Mouse (Mus musculus) cerebral cortex, adult 2 months (tissue): ENCODE results near the gene Zfy1.

Experiments used
- WGBS: fragments of 180-500 bp; shearing (Covaris S2); methylation state at CpG from one replicate; pipeline ENCODE4 v1.1.7; 2018; 5-methylcytosine and 5-hydroxymethylcytosine counted together

Zfy1 gene

DNA sequence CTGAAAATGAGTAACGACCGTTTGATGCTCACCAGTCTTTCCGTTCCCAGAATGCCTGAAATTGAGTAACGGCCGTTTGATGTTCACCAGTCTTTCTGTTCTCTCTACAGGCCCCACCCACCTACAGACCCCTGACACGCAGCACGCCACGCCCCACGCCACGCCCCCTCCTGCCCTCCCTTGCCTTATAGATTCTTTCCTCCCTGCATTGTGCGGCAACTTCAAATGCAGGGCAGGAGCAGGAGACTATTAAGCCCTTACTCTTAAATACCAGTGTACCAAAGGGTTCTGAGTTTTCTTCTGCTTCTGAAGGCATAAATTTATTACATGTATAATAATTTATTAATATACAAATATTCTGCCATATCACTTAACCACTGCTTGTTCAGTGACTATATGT lies at the start of gene Zfy1:
Gene Zfy1 (minus strand): TSS at position 101 of the 400 bp plus-strand sequence.
- 98% methylated on average over 6 of the region's 11 CpGs for WGBS

DNA sequence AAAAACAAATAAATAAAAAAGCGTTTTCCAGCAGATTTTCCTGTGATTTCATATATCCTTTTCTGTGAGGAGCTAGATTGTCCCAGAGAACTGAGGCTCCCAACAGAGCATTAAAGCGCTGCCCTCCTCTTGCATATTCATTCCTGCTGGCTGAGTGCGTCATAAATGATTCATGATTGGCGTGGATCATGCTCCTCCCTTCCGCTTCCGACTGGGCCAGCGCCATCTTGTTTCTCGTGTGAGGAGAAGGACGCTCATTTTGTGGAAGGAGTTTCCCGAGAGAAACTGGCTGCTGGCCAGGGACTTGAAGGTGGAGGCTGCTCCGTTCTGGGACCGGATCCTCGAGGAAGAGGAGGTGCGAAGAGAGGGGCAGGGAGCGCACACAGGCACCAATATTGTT lies 21.2 kb upstream of the Zfy1 start, which contains the start of gene Uba1y:
Gene Uba1y (plus strand): TSS at position 254 of the 400 bp plus-strand sequence.
- 76% methylated on average over 14 of the region's 15 CpGs for WGBS

DNA sequence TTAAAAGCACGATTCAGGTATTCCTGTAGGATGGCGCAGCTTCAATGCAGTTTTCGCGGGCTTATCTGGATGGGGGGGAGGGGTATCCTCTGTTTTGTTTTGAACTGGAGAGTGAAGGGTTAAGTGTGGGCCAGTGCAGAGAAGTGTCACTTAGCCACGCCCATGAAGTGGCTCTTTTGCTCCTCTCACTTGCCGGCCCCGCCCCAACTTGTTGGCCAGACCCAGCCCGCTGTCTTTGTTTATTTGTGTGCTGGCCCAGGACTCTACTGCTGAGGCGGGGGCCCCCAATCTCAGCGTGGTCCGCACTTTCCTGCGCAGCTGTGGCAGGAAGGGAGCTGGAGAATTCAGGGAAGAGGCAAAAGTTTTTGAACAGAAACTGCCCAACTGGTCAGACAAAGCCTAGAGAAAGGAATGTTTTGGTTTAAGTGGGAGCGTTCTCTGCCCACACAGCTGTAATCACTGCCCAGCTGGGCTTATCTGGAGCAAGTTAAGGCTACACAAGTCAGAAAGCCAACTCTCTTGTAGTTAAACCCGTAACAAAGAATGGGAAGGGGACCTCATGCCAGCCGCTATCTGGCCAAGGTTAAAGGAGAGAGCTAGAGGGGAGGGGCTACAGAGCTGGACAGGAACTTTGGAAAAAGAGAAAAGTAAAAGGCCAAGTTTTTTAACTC lies 11.9 kb upstream of the Zfy1 start:
- under 1% methylated on average over 15 of the region's 15 CpGs for WGBS
